Mouse (Mus musculus) stomach, embryonic 16.5 days (tissue): ENCODE data around the gene Tvp23a. TPM values are rescaled to one million over a fixed set of nuclear protein-coding genes. Genes with fewer than 3 reads are reported as not detected.

Source experiments
- ATAC-seq: fragments of 200-750 bp; cut with Nextera tagmentation; 2 replicates; pipeline ENCODE4 v1.8.0; 2017; ENCODE audit warnings: moderate number of reproducible peaks, moderate TSS enrichment; ENCODE audit not compliant: insufficient read depth, low FRiP score
- H3K27ac ChIP-seq: fragments of 300-500 bp; sonication (generic); 2 replicates; pipeline ENCODE4 v1.5.1; 2014; ENCODE audit warnings: low read length
- H3K27me3 ChIP-seq: fragments of 300-500 bp; sonication (generic); 2 replicates; pipeline ENCODE4 v1.6.1; 2014; ENCODE audit warnings: low read length, control low read depth, mixed read lengths; ENCODE audit not compliant: control insufficient read depth, insufficient read depth
- H3K36me3 ChIP-seq: fragments of 300-500 bp; sonication (generic); 2 replicates; pipeline ENCODE4 v1.6.1; 2014; ENCODE audit warnings: low read length; ENCODE audit not compliant: control insufficient read depth, insufficient read depth
- H3K4me1 ChIP-seq: fragments of 300-500 bp; sonication (generic); 2 replicates; pipeline ENCODE4 v1.6.1; 2014; ENCODE audit warnings: low read length, control low read depth, mixed read lengths; ENCODE audit not compliant: control insufficient read depth, insufficient read depth
- H3K4me2 ChIP-seq: fragments of 300-500 bp; sonication (generic); 2 replicates; pipeline ENCODE4 v1.6.1; 2014; ENCODE audit warnings: low read depth, low read length, mixed read lengths
- H3K4me3 ChIP-seq: fragments of 300-500 bp; sonication (generic); replicated peaks from 2 replicates; pipeline ENCODE4 v1.5.1; 2014; ENCODE audit warnings: mild to moderate bottlenecking, low read length
- H3K9ac ChIP-seq: fragments of 300-500 bp; sonication (generic); 2 replicates; pipeline ENCODE4 v1.6.1; 2014; ENCODE audit warnings: low read length
- H3K9me3 ChIP-seq: fragments of 300-500 bp; sonication (generic); replicated peaks from 2 replicates; pipeline ENCODE4 v1.6.1; 2016; ENCODE audit warnings: low read length, control low read depth; ENCODE audit not compliant: control insufficient read depth
- WGBS: fragments of 180-500 bp; shearing (Covaris S2); extraction: QIAGEN DNeasy Blood & Tissue Kit; methylation state at CpG from one replicate; pipeline ENCODE4 v1.1.7; 2014; 5-methylcytosine and 5-hydroxymethylcytosine counted together
- polyA plus RNA-seq: library from polyadenylated mRNA; unstranded; fragments of >200 nt; fragmentation: Nextera tagmentation; extraction: Ambion mirVana; gene quantifications from 2 replicates; pipeline ENCODE4 v1.2.1, GENCODE M21; 2015

Tvp23a gene
- polyA plus RNA-seq, 1 experiment from 2014 or later = 9.1 TPM

GRCm38 (mm10) chr16:10372372-10372771, 74.8 kb downstream of the Tvp23a start:
- WGBS = 73% methylated on average over 4 of the region's 4 CpGs
- Histone ChIP-seq H3K27ac (peak overlapping the region; percentile 1; the same call in 1 of the 2 replicates), H3K4me1 (peaks cover 8% of the 10 kb centered on the region), H3K9ac (no peak overlapping the region), H3K4me2 (no peak overlapping the region), H3K36me3 (no peaks in the 10 kb centered on the region), H3K27me3 (no peaks in the 10 kb centered on the region), H3K4me3 (no peak overlapping the region), H3K9me3 (no peaks in the 10 kb centered on the region)
- no peak for ATAC-seq

Other genes starting within 250 kb of the Tvp23a start
- 83.5 and 110 TPM in 2 replicates for gene Emp2, start 133.4 kb downstream of the Tvp23a start, polyA plus RNA-seq
- 1.7 and 2.0 TPM in 2 replicates for gene Tekt5, start 51.9 kb downstream of the Tvp23a start, polyA plus RNA-seq
- gene Nubp1, start 35.4 kb downstream of the Tvp23a start, polyA plus RNA-seq = 45.5 and 47.7 TPM in 2 replicates
- gene Ciita, start 32.7 kb upstream of the Tvp23a start, polyA plus RNA-seq = 0.49 and 0.56 TPM in 2 replicates
- gene Dexi, start 95.7 kb upstream of the Tvp23a start, polyA plus RNA-seq = 4.9 and 5.0 TPM in 2 replicates
- gene Clec16a, start 98.0 kb upstream of the Tvp23a start, polyA plus RNA-seq = 31.0 and 33.7 TPM in 2 replicates